Mouse (Mus musculus) ES-CJ7 (cell line): ENCODE results near the gene Ciao2b.
A peak's percentile ranks its signal among the peaks of the same experiment; 100 is the strongest.

Experiments used
- DNase-seq: peaks from one replicate; pipeline ENCODE4 v3.0.0; 2011; ENCODE audit warnings: low read depth, low spot score

Ciao2b gene

GRCm38 (mm10) chr8:104620765-104621164 lies 21.0 kb downstream of the Ciao2b start:
- no peak for DNase-seq

- no peak for DNase-seq
These were observed 28.6 kb downstream of the Ciao2b start for GRCm38 (mm10) chr8:104613119-104613518.

GRCm38 (mm10) chr8:104611613-104612012 lies 30.2 kb downstream of the Ciao2b start:
- DNase-seq = no peak

GRCm38 (mm10) chr8:104610185-104610766 lies 31.5 kb downstream of the Ciao2b start:
- DNase-seq = no peak

GRCm38 (mm10) chr8:104609222-104609621 lies 32.5 kb downstream of the Ciao2b start:
- no peak for DNase-seq

GRCm38 (mm10) chr8:104607944-104608343 lies 33.8 kb downstream of the Ciao2b start:
- DNase-seq = no peak

GRCm38 (mm10) chr8:104606329-104606728 lies 35.4 kb downstream of the Ciao2b start:
- no peak for DNase-seq

GRCm38 (mm10) chr8:104603245-104603593 lies 38.5 kb downstream of the Ciao2b start:
- no peak for DNase-seq

GRCm38 (mm10) chr8:104602468-104603244 lies 39.1 kb downstream of the Ciao2b start:
- peak; percentile 99 for DNase-seq

- DNase-seq = peak; percentile 86
These were observed 39.8 kb downstream of the Ciao2b start for GRCm38 (mm10) chr8:104601941-104602371.

- DNase-seq = peak; percentile 41
These were observed 40.4 kb downstream of the Ciao2b start for GRCm38 (mm10) chr8:104601386-104601785.

GRCm38 (mm10) chr8:104598496-104598895 lies 43.3 kb downstream of the Ciao2b start:
- DNase-seq = peak; percentile 40

GRCm38 (mm10) chr8:104597656-104598055 lies 44.1 kb downstream of the Ciao2b start:
- DNase-seq = no peak

- DNase-seq = no peak
These were observed 45.8 kb downstream of the Ciao2b start for GRCm38 (mm10) chr8:104595773-104596536.

GRCm38 (mm10) chr8:104594611-104595362 lies 47.0 kb downstream of the Ciao2b start:
- no peak for DNase-seq

GRCm38 (mm10) chr8:104593536-104594325 lies 48.0 kb downstream of the Ciao2b start:
- no peak for DNase-seq

GRCm38 (mm10) chr8:104592566-104592965 lies 49.2 kb downstream of the Ciao2b start:
- no peak for DNase-seq

- DNase-seq = no peak
These were observed 49.9 kb downstream of the Ciao2b start for GRCm38 (mm10) chr8:104591856-104592255.

GRCm38 (mm10) chr8:104591133-104591834 lies 50.5 kb downstream of the Ciao2b start, which contains the start of gene Pdp2:
Gene Pdp2 (plus strand): TSS chr8:104591451.
- peak; percentile 98 for DNase-seq

GRCm38 (mm10) chr8:104590284-104590683 lies 51.5 kb downstream of the Ciao2b start:
- DNase-seq = no peak
